Mouse (Mus musculus) lung, postnatal 10 days (tissue): ENCODE data around the gene Evx1.

ENCODE experiments used
- DNase-seq: peaks from one replicate; pipeline ENCODE4 v3.0.0; 2021

Evx1 gene

DNA sequence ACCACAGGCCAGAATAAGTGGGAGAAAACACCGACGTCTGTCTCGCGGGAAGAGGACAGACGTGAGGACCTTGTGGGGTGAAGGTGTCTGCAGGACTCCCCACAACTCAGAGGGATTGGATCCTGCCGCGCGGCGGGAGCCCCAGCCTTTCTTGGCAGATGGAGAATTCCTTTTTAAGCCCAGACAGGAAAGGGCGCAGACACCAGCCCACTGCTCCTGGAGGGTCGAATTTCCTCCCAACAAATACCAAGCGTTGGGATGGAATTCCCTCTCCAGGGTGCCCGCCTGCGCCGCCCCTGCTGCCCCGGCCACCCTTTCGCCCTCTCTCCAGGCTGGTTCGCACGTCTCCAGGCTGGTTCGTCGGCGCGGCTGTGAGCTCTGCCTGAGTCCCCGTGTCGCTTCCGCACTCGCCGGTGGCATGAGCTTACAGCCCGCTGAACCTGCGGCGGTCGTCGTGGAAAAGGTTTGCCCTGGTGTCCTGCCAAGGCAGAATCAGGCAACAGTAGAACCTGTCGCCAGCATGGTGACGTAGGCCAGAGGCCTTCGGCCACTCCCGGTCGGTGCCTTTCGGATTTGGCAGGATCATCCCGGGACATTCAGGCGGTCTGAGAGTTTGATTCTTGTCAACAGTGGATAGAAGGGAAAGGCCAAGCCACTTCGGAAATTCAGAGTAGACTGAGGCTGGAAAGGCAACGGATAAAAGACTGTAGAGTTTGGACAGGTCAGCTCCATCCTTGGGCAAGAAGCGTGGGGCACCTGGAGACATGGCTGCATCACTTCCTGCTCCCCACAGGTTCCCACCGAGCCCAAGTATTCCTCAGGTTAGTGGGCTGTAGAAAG, 22.1 kb upstream of the Evx1 start:
- no peak for DNase-seq

GRCm38 (mm10) chr6:52292328-52292727, 21.0 kb upstream of the Evx1 start:
- no peak for DNase-seq

GRCm38 (mm10) chr6:52294616-52295015, 18.7 kb upstream of the Evx1 start:
- DNase-seq = no peak

DNA sequence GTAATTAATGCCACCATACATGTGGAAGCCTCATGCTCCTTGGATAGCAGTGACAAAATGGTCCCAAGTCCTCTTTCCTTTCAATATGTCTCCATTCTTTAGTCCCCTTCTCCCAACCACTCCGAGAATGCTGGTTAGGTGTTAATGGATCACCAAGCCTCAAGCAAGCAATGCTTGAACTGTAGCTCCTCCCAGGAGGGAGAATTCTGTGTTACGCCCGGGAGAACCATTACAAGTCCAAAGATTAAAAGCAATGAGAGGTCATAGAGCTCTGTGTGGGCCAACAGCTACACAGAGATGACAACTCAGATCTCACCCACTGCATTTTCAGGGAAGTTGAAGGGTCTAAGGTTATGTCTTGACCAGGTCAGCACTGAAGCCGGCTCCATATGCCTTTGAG, 14.8 kb upstream of the Evx1 start:
- no peak for DNase-seq

DNA sequence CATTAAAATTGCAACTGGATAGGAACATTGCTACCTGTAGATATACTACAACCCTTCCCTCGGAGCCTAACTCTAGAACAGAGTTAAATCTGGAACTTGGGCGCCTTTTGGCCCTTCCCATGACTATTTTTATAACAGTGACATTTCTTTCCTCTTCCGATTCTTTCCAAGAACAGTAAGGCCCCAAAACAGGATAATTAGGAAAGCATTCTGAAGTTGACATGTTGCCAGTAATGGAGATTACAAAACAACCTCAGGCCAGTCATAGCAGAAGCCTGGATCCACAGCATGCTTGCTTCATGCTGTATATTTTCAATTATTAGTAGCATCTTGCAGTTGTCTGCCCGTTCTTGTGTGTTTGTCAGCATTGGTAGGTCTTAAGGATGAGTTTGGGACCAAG, 12.5 kb upstream of the Evx1 start:
- no peak for DNase-seq

GRCm38 (mm10) chr6:52303426-52303825, 9.9 kb upstream of the Evx1 start:
- DNase-seq = no peak

DNA sequence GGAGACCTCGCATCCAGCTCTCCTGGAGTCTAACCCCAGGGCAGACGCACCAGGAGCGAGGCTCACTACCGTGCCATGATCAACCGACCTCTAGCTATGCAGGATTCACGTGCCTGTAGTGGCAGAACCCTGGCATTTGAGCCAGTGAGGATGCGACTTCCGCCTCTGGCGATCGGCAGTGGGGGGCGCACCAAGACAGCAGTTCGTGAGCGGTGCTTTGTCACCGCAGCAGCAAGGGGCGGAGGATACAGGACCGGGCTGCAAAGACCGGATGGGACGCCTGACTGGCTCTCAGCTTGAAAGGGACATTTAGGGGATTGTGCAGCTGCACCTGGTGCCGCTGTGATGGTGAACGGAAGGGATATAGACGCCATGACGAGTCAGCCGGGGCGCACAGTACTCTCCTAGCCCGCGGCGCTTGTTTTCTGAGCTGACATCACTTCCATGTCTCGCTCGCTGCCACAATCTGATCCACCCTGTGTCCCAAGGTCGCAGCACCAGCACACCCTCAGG, 7.4 kb upstream of the Evx1 start:
- peak; percentile 77 for DNase-seq

GRCm38 (mm10) chr6:52309766-52310165, 3.5 kb upstream of the Evx1 start:
- DNase-seq = no peak

- no peak for DNase-seq
These were observed 2.9 kb upstream of the Evx1 start for GRCm38 (mm10) chr6:52310366-52310765.

GRCm38 (mm10) chr6:52311661-52312557, 1.4 kb upstream of the Evx1 start:
- no peak for DNase-seq

DNA sequence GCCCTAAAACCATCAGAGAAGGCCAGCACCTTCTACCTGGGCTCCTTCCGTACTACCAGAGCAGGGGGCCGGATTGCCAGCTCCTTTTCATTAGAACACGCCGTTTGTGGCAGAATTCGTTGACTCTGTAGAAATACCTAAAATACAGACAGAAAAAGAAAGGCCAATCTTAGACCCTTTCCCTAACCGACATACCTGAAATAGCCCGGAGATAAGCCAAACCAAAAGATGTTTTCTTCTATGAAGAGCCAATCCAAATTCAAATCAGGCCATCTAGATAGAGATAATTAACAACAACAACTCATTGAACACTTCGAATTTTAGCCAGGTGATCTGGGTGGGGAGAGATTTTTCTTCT, 761 bp upstream of the Evx1 start:
- no peak for DNase-seq

DNA sequence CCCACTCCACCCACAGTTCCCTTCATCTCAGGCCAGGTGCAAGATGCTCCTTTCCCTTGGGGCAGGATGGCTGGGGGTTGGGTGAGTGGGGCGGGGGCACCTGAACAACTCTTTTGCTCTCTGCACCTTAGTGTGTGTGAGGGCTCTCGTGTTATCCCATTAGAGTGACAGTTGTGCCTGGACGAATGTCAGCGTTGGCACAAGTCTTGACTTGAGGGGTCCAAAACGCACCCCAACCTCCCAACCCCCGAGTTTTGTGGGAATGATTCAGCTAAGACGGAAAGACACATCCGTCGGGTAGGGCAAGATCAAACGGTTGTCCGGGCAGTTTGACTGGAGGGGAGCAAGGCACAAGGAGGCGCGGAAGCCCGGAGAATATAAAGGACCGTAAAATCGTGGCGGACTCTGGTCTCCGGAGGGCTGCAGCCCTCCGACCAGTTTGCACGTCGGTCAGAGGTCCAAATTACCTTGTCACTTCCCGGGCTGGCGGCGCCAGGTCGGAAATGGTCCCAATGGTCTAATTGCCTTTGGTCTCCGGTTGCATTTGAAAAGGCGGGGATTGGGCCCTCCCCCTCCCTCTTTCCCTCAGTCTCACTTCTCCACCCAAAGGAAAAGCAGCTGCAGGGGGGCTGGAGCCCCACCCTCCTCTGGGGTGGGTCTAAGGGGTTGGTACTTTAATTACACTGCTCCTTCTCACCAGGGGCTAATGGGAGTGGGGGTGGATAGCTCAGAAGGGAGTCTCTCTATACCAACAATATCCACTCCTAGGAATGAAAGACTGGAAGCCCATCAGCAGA, 1.2 kb downstream of the Evx1 start:
- DNase-seq = no peak

- no peak for DNase-seq
These were observed 2.4 kb downstream of the Evx1 start for GRCm38 (mm10) chr6:52315441-52316412.

DNA sequence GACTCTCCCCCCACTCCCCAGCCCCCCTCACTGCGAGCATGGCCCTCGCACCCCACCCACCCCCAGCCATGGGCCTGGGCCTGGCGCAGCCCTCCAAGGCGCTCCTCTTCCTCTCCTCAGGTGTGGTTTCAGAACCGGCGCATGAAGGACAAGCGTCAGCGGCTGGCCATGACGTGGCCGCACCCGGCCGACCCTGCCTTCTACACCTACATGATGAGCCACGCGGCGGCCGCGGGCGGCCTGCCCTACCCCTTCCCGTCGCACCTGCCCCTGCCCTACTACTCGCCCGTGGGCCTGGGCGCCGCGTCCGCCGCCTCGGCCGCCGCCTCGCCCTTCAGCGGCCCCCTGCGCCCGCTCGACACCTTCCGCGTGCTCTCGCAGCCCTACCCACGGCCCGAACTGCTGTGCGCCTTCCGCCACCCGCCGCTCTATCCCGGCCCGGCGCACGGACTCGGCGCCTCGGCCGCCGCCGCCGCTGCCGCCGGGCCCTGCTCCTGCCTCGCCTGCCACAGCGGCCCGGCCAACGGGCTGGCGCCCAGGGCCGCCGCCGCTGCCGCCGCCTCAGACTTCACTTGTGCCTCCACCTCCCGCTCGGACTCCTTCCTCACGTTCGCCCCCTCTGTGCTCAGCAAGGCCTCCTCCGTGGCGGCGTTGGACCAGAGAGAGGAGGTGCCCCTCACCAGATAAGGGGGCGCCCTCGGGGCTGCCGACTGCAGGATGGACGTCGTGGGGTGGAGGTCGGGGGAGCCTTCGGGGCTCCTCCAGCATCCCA, 3.3 kb downstream of the Evx1 start:
- no peak for DNase-seq

DNA sequence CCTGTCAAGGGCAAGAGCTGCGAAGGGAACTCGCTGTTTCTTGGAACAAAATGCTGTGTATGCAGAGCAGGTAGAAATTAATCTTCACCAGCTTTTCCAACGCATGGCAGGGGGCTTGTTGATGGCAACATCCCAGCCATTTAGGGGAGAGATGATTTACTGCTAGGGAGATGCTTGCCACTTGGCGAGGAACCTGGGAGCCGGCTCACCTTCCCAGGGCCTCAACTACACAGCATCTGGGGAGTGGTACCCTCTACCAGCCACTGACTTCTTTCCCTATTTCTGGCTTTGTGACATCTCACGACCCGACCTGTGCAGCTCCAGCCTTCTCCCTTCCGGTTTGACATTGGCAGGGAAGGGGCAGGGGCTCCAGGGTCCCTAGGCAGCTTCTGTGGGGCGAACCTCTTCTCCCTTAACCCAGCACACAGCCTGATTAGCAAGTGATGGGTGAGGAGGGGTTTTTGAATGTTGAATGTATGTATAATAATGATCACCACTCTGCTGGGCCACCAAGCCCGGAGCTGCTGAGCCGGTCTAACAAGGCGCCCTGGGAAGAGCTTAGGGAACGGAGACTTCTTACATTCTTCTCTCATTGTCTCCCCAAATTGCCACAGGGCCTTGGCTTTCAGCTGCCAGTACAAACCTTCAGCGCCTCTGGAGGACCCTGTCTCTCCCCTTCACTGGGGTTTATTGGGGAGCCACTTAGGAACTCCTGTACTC, 4.3 kb downstream of the Evx1 start:
- no peak for DNase-seq

GRCm38 (mm10) chr6:52318271-52318670, 5.0 kb downstream of the Evx1 start:
- no peak for DNase-seq

DNA sequence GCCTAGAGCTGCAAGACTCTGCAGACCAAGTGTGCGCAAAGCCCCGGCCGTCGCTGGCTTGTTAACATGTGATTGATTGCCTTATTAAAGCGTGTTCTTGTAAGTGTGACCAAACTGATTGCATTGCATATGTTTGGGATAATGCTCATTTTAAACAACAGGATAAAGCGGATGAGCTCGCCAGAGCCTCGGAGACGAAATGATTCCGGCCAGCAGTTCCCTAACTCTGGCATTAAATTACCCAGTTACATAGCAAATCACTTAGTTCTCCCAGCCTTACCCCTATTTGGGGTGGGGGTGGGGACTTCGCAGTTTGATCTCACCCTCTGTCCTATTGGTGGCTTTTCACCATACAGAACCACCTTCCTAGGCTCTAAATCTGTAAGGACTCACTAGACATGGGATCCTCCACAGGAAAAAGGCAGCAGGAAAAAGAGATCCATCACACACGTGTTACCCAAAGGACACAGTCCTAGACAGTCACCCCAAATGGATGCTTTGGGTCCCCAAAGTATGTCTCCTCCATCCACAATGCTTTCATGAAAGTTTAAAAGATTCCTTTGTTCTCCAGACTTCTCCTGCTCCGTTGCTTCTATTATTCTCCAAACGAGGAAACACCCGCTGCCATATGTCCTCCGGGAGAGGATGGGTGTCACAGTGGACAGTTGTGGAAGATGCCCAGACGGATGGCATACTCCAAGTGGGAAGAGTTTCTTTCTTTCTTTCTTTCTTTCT, 6.8 kb downstream of the Evx1 start:
- no peak for DNase-seq

- no peak for DNase-seq
These were observed 7.9 kb downstream of the Evx1 start for GRCm38 (mm10) chr6:52320966-52321825.
